Mouse (Mus musculus) gastrocnemius, postnatal 10 days (tissue): ENCODE measurements at regions not wholly inside any gene's neighbourhood (a gene's known extent, or its start where the extent isn't known, plus 50 kb on each side); places are given as distances from the start of the nearest gene placed in this dataset.
"Not testable (repeated sequence)": the region's sequence is repeated elsewhere in the genome, so short reads cannot be mapped to it uniquely, and the experiment has no call there.

Experiments used
- DNase-seq: peaks from one replicate; pipeline ENCODE4 v3.0.0; 2021; ENCODE audit warnings: mixed read lengths

DNA sequence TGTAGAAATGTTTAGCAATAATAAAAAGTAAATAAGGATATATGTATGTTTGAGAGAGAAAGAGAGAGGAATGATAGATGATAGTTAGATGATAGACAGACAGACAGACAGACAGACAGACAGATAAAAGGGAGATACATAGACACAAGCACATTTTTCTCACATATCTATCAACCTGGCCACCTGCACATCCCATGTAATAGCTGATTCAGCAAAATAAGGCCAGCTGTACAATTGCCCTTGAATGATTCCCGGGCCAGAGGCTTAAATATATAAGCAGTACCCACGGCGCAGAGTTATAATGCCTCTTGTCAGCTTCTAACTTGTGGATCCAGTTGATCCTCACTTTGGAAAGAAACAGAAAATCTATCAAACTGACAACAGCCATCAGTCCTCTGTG, 178.5 kb downstream of the Tmem114 start:
- DNase-seq: no peak

DNA sequence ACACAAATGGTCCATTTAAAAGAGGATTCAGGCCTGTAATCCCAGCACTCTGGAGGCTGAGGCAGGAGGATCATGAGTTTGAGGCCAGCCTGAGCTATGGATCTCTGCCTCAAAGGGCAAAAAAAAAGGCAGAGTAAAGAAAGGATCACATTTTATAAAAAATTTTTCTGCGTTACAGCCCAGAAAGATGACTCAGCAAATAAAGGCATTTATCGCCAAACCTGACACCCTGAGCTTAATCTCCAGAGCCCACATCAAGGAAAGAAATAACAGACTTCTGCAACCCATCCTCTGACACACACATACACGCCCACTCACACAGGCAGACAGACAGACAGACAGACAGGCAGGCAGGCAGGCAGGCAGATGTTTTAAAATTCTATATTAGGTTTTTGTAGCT, 179.3 kb downstream of the Tmem114 start:
- DNase-seq: no peak

DNA sequence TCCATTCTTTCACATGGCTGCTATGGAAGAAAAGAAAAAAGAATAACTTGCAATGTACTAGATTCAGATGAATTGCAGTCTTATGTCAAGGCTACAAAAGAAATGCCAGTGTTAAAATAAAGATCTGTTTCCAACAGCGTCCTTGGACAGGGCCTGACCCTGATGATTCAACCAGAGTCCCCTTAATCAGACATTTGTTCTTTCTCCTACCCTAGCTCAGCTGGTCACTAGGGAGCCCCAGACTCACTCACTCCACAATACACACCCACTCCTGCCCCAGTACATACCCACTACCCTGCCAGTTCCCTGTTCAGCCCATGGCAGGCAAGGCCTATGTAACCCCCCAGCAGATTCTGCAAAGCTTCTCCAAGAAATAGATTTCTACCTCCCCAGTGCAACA, 190.6 kb downstream of the Tmem114 start:
- DNase-seq: no peak

DNA sequence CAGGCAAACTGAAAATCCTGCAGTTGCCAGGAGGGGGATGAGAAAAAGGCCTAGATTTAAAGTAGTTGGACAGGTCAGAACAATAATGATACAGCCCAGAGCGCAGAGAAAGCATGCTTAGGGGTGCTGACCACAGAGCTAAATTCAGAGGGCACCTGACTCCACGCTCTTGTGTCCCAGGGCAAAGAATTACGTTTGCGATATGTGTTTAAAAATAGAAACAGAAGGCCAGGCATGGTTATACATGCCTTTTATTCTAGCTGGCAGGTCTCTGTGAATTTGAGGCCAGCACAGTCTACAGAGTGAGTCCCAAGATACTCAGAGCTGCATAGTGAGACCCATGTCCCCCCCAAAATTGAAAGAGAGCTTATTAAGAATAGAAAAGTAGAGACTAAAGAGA, 192.9 kb downstream of the Tmem114 start:
- no peak for DNase-seq

DNA sequence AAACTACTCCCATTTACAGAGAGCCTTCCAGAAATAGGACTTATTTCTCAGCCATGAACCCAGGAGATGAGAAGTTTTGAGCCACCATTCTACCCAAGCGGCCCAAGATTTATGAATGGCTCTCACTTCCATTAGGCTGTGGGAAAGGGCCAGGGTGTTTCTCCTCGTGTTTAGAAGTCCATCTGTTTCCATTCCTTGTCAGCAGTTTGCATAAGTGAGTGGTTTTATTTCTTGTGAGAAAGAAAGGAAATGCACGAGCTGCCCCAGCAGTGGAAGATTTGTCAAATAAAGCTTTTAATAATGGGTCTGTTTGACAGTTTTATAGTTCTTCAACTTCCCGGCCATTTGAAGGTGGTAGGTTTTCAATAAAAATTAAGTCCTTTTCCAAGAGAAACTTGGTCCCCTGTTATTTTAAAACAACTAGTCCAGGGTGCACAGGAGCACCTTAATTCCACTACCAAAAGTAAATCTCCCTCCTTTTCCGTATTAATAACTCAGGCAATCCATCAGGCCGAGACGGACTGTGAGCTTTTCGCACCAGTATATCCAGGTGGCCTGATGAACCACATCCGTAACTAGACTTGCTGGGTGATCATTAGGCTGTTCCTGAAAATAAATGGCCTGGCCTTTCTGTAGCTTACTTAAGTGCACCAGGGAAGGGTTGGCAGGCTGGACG, 201.2 kb downstream of the Tmem114 start:
- DNase-seq: no peak

DNA sequence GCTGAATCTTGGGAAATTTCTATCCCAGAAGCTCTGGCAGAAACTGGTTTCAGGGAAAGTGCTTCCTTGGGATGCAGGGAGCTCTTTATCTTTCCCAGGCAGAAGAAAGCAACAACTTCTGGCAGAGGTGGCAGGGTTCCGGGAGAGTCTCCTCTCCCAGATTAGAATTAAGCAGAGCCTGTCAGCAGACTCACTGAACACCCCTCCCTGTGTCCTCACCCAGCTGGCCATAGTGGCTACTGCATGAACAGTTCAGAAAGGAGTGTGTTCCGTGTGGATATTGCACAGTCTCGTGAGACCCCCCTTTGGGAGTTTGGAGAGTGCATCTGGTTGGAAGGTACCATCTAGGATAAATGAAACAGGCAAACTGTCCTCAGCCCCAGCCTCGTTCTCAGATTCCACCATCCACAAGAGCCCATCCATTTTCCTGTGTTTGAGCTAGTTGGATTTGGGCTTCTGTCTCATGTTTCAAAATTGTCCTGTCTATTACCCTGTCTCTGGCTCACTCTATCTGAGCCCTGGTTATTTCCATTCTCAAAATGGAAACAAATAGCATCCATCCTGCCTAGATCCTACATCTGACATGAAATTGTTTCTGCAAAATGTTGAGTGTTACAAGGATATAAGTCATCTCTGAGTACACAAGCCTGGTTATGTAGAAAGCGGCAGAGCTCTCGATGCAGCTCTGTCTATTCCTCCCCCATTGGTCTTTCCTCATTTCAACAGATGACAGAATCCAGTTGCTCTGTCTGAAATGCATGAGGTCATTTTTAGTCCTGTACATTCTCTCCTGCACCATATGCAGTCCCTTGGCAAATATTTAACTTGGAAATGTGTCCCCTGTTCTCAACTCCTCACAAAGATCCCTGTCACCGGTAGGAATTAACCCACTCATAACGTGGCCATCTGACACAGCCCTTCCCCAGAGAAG, 216.4 kb downstream of the Tmem114 start:
- peak; percentile 19 for DNase-seq

DNA sequence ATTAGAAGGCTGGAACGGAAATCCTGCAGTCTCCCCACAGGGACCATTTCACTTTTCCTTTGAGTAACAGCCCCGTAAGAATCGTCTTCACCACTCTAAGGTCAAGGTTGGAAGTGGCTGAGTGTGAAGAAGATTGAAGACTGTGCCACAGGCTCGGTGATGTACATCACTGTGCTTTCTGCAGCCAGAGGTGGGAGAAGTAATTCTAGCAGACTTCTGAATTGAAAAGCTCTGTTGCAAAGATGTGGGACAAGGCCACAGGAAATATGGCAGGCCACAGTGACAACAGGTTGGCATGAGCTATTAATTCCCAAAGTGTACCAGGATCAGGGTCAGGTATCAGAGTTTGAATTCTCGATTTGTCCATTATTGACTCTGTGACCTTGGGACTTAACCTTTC, 219.9 kb downstream of the Tmem114 start:
- no peak for DNase-seq

DNA sequence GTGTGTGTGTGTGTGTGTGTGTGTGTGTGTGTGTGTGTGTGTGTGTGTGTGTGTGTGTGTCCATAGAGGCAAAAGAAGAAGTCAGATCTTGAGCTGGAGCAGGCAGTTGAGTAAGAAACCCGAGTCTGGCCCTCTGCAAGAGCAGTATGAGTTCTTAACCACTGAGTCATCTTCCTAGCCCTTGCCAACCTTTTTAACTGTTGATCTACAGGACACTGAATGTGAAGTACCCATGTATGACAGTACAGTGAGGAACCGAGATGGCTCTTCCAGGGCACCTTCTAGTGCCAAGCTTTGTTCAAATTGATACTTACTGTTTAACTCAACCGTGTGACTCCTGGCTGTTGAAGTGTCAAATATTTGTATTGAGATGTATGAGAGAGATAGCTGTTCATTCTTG, 223.6 kb downstream of the Tmem114 start:
- DNase-seq: no peak

DNA sequence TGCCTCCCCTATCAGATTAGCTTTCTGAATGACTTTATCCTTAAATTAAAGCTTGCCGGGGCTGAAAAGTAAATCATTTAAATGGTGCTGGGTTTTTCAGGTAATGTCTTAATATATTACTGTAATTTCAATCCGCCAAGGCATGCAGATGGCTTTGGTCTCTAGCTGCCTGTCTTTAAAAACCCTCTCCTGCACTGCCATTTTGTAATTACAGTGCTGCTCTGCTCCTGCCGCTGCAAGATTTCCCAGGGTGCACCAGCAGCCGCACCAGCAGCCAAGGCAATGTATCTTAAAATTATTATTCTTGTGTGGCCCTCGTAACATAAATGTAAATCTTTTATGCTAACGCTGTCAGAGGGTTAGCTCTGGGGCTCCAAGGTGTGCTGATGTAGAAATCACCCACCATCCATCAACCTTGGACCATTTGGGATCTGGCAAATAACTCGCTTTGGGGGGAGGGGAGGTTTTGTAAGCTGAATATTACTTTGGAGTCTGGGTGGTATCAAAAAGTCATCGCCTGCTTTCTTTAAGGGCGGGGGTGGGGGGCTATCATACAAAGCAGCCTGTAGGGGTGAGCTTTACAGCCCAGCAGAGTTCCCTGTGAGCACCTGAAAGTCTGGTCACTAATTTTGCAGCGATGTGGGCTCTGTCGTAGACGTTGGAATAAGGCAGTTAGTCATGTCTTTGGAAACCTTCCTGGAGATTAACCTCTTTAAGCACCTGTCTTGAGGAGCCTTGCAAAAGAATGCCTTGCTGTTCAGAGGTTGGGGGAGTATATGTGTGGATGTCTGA, 226.0 kb downstream of the Tmem114 start:
- no peak for DNase-seq

DNA sequence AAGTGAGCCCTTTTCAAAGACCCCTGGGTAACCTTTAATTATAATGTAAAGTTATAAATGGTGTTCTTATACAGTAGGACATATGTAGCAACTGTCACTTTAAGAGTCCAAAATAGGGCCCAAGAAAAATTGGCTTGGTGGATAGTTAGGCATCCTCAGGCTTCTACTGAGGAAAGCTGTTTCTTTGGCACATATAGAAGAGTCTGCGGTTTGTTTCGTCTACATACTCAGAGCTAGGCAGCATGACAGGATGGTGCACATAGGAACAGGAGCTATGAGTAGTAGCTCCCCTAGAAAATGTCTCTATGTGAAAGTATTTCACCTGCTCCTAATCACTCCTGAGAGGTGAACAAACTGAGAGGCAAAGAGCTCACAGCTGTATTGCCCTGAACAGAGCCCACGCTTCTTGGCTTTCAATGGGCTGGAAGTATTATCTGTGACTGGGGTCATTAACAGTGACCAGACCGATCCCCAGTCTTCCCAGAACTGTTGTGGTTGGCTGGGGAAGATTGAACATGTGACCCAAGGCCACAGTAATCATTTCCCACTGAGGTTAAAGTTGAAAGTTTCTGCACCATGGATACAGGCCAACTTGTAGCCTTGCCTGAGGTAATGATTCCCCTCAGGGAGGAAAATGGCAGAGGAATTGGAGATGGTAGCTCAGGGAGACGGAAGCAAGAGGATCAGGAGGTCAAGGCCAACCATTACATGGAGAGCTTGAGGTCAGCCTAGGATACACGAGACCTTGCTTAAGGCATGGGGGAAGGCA, 235.3 kb downstream of the Tmem114 start:
- DNase-seq: no peak

DNA sequence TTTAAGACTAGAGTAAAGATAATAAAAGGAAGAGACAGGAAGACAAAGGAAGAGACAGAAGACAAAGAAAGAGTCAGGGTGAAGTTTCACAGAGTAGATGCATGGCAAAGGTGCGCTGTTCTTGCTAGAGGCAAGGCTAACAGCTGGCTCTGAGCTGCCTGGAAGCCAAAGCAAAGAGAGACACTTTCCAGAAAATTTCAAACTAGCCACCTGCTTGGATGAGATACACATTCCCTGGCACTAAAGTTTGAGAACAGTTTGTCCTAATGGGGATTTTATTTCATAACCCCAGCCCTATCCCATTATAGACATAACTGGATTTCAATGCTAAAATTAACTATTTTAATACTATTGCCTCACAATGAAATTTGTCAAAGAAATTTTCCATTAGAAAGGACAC, 235.9 kb downstream of the Tmem114 start:
- DNase-seq: no peak

DNA sequence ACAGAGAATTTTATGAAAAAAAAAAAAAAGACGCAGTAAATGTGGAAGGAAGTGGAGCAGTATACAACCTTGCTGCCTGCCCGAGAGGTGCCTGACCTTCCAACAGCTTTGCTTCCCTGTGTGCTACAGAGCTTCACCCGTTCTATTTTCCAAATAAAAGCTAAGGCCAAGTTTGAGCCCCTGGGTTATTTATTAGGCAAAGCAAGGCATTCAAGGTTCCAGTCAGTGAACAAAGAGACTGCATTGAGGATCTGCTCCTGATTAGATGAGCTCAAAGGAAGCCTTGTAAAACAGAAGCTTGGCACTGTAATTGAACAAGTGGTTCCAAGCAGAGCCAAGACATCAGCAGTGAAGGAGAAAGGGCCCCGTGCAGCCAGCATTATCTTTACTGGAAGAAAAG, 236.4 kb downstream of the Tmem114 start:
- DNase-seq: no peak

DNA sequence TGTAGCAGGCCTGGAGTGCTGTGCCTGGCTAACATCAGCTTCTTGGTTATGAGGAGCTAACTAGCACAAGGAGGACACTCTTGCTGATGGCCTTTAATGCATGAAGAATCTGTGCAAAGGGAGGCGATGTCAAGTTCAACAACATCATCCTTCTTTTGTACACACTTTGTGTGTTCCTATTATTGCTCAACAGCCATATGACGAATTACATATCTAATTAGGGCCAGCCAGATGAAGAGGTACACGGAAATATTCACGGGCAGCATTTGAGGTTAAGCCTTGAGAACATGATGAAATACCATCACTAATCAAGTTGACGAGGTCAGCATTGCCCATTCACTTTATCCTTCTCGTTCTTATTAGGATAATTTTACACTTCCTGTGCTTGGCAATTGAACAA, 240.2 kb downstream of the Tmem114 start:
- no peak for DNase-seq

DNA sequence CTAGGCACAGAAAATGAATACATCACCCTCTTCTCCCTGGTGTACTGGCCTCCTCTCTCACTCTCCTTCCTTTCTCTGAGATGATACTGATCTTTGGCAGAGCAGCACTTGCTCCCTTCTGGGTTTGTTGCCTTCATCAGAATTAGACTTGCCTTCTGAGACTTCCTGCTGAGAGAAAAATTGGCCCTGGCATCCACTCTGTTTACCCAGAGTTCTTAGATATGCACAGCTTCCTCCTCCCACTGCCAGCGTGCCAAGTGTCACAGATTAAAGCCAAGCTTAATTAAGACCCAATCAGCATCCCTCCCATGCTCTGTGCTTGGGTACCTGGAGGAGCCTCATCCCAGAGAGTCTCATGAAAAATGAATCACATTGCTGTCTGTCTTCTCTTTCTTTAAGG, 246.0 kb downstream of the Tmem114 start:
- no peak for DNase-seq

DNA sequence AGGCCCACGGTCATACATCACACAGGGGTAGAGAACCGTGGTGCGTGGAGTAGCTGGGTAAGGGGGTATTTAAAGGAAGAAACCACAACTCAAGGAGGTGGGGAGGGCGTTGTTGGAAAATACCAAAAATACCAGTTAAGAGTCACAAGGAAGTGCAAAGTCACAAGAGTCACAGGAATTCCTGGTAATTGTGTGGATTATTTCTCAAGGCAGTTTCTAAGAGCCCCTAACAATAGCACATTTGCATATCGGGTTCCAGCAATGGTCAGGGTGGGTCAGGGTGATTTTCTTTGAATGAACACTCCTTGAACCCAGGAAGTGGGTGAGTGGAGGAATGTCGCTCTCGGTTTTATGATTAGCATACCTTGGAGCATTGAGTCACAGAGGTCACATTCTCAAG, 247.7 kb downstream of the Tmem114 start:
- not testable (repeated sequence) for DNase-seq

DNA sequence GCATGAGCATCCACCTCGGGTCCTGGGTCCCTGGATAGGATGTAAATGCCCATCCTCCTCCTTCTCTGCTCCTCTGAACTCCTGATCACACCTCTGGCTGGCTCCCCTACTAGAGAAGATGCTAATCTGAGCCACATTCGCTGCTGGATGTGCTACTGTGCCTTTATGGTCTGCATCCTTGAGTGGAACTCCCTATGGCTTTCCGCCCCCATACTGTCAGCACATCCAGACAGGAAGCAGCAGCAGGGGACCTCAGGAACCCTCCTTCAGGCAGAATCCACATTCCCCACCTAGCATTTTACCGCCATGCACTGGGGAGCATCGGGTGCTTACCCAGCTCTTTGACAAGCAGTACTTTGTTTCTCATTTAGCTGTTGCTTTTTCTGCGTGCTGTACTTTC, 248.8 kb downstream of the Tmem114 start:
- DNase-seq: no peak
